Mouse (Mus musculus) midbrain, embryonic 11.5 days (tissue): ENCODE data around the gene Aldh3b1. TPM values are rescaled to one million over a fixed set of nuclear protein-coding genes. Genes with fewer than 3 reads are reported as not detected.
"Not testable (repeated sequence)": the region's sequence is repeated elsewhere in the genome, so short reads cannot be mapped to it uniquely, and the experiment has no call there.

Experiments used
- ATAC-seq: fragments of 200-750 bp; cut with Nextera tagmentation; 2 replicates; pipeline ENCODE4 v1.8.0; 2017; ENCODE audit warnings: moderate TSS enrichment, moderate library complexity; ENCODE audit not compliant: low FRiP score
- DNase-seq: peaks from one replicate; pipeline ENCODE4 v3.0.0; 2015; ENCODE audit warnings: low spot score; ENCODE audit errors: missing footprints
- H3K27ac ChIP-seq: fragments of 300-500 bp; sonication (generic); 2 replicates; pipeline ENCODE4 v1.5.1; 2014; ENCODE audit warnings: low read depth, low read length
- H3K27me3 ChIP-seq: fragments of 300-500 bp; sonication (generic); 2 replicates; pipeline ENCODE4 v1.6.1; 2014; ENCODE audit warnings: mild to moderate bottlenecking, low read length, moderate library complexity, mixed read lengths; ENCODE audit not compliant: control insufficient read depth, insufficient read depth
- H3K36me3 ChIP-seq: fragments of 300-500 bp; sonication (generic); 2 replicates; pipeline ENCODE4 v1.6.1; 2014; ENCODE audit warnings: mild to moderate bottlenecking, low read length, moderate library complexity, mixed read lengths; ENCODE audit not compliant: control insufficient read depth, insufficient read depth
- H3K4me1 ChIP-seq: fragments of 300-500 bp; sonication (generic); 2 replicates; pipeline ENCODE4 v1.6.1; 2014; ENCODE audit warnings: low read length; ENCODE audit not compliant: control insufficient read depth, insufficient read depth
- H3K4me2 ChIP-seq: fragments of 300-500 bp; sonication (generic); 2 replicates; pipeline ENCODE4 v1.6.1; 2014; ENCODE audit warnings: mild to moderate bottlenecking, moderate library complexity
- H3K4me3 ChIP-seq: fragments of 300-500 bp; sonication (generic); 2 replicates; pipeline ENCODE4 v1.5.1; 2014; ENCODE audit warnings: low read depth, low read length
- H3K9ac ChIP-seq: fragments of 300-500 bp; sonication (generic); 2 replicates; pipeline ENCODE4 v1.6.1; 2014; ENCODE audit warnings: low read length
- H3K9me3 ChIP-seq: fragments of 300-500 bp; sonication (generic); 2 replicates; pipeline ENCODE4 v1.6.1; 2016; ENCODE audit warnings: low read length; ENCODE audit not compliant: control insufficient read depth
- WGBS: fragments of 180-500 bp; shearing (Covaris S2); extraction: QIAGEN DNeasy Blood & Tissue Kit; methylation state at CpG from one replicate; pipeline ENCODE4 v1.1.7; 2014; 5-methylcytosine and 5-hydroxymethylcytosine counted together
- polyA plus RNA-seq: library from polyadenylated mRNA; unstranded; fragments of >200 nt; fragmentation: Nextera tagmentation; extraction: Ambion mirVana; gene quantifications from 2 replicates; pipeline ENCODE4 v1.2.1, GENCODE M21; 2014

Gene Aldh3b1
- 0.67 and 0.99 TPM in 2 replicates for polyA plus RNA-seq

DNA sequence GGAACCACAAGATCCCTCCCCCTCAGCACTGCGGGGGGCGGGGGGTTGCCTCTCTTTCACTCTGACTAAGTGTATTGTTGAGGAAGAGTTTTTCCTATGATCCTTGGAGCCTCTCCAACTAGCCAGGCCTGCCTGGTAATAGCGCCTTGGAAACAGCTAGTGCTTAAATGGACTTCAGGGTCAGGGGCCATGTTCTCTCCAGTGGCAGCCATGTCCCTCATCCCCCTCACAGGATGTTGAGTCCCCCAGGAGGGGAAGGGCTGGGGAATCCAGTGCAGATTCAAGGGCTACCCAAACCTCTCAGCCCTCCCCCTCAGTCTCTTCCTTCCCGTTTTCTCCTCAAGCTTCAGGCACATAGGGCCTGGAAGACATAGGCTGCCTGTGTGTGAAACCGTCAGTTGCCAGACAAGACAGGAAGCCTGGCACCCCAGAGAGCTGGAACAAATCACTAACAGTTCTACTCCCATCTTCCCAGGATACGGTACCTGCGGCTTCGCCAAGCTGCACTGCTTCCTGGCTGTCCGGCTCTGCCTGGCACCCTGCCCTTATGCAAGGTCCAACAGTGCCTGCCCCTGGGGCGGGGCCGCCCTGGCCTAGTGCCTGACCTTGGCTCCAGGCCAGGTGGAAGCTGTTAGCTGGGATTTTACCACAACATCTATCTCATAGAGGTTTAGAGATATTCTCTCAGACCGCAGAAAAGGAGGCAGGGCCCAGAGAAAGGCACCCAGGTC is at the start of gene Aldh3b1:
Gene Aldh3b1, minus strand, starts transcription at position 598 of the 731 bp plus-strand sequence.
- H3K9ac ChIP-seq, result no peak within 1 kb of the TSS
- H3K9me3 ChIP-seq, result no peaks in the 10 kb centered on the region
- no peaks in the 10 kb centered on the region for H3K27me3 ChIP-seq
- no peak within 1 kb of the TSS for H3K4me3 ChIP-seq
- H3K4me1 ChIP-seq, result no peaks in the 10 kb centered on the region
- DNase-seq (peak; percentile 73), ATAC-seq (no peak)
- WGBS, result 72% methylated on average over 12 of the region's 12 CpGs
- H3K27ac ChIP-seq, result no peak within 1 kb of the TSS
- H3K4me2 ChIP-seq, result no peak within 1 kb of the TSS
- no peaks in the 10 kb centered on the region for H3K36me3 ChIP-seq

DNA sequence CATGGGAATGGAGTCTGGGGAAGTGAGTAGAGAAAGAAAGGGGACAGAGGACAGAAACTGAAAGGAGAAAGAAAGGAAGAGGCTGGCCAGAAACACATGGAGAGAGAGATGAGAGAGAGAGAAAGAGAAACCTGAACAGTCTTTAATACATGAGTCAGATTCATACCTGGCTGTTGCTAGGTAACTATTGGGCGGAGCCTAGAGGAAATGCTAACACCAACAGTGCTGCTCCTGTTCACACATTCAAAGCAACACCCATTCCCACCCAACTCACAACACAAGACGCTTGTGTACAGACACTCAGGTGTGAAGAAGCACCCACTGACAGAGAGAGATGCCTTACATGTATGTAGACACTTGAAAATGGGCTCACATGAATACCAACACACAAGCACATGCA is 46.3 kb upstream of the Aldh3b1 start:
- Histone ChIP-seq H3K4me1 (no peaks in the 10 kb centered on the region), H3K9me3 (no peaks in the 10 kb centered on the region), H3K4me3 (no peak overlapping the region), H3K9ac (no peak overlapping the region), H3K4me2 (no peak overlapping the region), H3K36me3 (no peaks in the 10 kb centered on the region), H3K27me3 (no peaks in the 10 kb centered on the region), H3K27ac (no peak overlapping the region)
- DNase-seq (no peak), ATAC-seq (no peak)
- 77% methylated on average over 2 of the region's 2 CpGs for WGBS

DNA sequence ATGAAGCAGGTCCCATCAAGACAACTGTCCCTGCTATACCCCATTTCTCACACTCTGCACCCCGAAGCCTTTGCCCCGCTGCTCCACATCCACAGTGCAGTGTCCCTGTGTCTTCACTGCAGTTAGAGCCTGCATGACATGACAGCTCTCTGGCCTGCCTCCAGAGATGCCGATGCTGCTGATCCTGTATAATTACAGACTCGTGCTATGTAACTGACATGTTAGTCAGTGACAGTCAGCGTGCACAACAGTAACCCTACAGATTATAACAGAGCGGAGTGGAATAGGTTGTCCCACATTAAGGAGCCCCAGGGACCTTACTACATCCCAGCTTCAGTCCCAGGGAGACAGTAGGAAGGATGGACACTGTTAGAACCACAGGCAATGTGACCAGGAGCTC is 45.0 kb upstream of the Aldh3b1 start:
- ATAC-seq, H3K9me3 ChIP-seq, H3K4me3 ChIP-seq, H3K9ac ChIP-seq, H3K4me2 ChIP-seq, H3K36me3 ChIP-seq, H3K27me3 ChIP-seq, H3K4me1 ChIP-seq, H3K27ac ChIP-seq: not testable (repeated sequence)
- 87% methylated on average over 6 of the region's 6 CpGs for WGBS
- peak; percentile 66 for DNase-seq

DNA sequence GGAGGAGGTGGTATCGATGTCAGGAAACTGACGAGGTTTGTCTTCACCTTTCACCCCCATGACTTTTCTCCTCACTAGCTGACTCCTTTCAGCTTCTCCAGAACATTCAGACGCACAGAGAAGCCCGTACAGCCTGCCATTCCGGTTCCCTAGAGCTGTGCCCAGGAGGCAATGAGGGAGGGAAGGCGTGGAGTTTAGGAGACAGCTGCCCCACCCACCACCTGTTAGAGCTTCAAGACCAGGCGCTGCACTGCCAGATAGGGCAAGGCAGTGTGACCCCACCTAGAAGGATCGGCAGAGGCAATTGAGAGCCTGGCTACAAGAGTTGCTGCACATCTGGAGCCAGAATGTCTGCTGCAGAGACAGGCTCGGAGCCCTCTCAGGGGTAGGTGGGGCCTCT is 42.6 kb upstream of the Aldh3b1 start, which contains the start of gene Aldh3b2:
Gene Aldh3b2, plus strand, starts transcription at position 100 of the 400 bp plus-strand sequence.
- no peak within 1 kb of the TSS for H3K27ac ChIP-seq
- no peaks in the 10 kb centered on the region for H3K36me3 ChIP-seq
- H3K27me3 ChIP-seq, result no peaks in the 10 kb centered on the region
- ATAC-seq (no peak), DNase-seq (no peak)
- 59% methylated on average over 9 of the region's 9 CpGs for WGBS
- no peaks in the 10 kb centered on the region for H3K4me1 ChIP-seq
- H3K9me3 ChIP-seq, result no peaks in the 10 kb centered on the region
- no peak within 1 kb of the TSS for H3K4me3 ChIP-seq
- no peak within 1 kb of the TSS for H3K9ac ChIP-seq
- H3K4me2 ChIP-seq, result no peak within 1 kb of the TSS

DNA sequence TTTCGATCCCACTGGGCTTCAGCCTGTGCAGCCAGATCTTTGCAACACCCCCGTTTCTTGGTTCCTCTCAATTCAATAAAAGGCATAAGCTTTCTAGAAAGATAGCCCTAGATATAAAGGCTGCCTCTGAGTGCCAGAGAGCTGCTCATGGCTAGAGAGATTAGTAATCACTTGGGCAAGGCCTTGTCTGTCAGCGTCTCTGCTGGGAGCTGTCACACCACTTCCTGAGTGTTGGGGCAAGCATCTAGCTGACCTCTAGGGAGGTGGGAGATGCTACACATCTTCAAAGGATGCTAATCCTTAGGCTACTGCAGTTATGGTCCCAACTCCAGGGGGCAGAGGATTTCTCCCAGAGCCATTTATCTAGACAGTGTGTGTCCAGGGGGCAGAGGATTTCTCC is 37.6 kb upstream of the Aldh3b1 start:
- Histone ChIP-seq H3K4me2 (no peak overlapping the region), H3K27me3 (no peaks in the 10 kb centered on the region), H3K9me3 (no peaks in the 10 kb centered on the region), H3K4me3 (no peak overlapping the region), H3K36me3 (no peaks in the 10 kb centered on the region), H3K9ac (no peak overlapping the region), H3K27ac (no peak overlapping the region), H3K4me1 (no peaks in the 10 kb centered on the region)
- ATAC-seq (no peak), DNase-seq (peak; percentile 17)
- WGBS, result 67% methylated on average over 3 of the region's 3 CpGs

DNA sequence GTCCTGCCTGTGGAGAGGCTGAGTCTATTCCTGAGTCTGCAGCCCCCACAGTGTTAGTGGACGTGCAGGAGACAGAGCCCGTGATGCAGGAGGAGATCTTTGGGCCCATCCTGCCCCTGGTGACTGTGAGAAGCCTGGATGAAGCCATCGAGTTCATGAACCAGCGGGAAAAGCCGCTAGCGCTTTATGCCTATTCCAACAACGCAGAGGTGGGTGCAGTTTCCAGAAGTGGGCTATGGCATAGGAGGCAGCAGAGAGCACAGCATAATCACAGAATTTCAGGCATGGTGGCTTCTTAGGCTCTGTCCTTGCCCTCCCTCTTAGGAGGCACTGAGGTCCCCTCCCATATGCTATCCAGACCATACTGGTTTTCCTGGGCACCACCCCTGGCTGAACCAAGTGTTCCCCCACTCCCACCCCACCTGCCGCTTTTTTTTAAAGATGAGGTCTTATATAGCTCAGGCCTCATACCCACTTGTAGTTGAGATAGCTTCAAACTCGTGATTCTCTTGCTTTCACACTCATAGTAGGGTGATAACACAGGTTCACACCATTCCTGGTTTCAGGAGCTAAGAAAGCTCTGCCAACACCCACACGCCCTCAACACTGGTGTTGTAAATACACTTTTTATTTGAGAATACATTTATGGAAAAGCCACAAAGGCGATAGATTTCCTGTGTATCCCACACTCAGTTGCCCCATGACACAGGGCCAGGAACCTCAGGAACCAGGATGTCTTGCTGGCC is 36.9 kb upstream of the Aldh3b1 start:
- no peaks in the 10 kb centered on the region for H3K27me3 ChIP-seq
- ATAC-seq, result no peak
- no peaks in the 10 kb centered on the region for H3K36me3 ChIP-seq
- peak; percentile 70 for DNase-seq
- H3K9me3 ChIP-seq, result no peaks in the 10 kb centered on the region
- H3K4me3 ChIP-seq, result no peak overlapping the region
- no peak overlapping the region for H3K9ac ChIP-seq
- no peak overlapping the region for H3K27ac ChIP-seq
- no peak overlapping the region for H3K4me2 ChIP-seq
- H3K4me1 ChIP-seq, result no peaks in the 10 kb centered on the region
- 70% methylated on average over 11 of the region's 11 CpGs for WGBS

DNA sequence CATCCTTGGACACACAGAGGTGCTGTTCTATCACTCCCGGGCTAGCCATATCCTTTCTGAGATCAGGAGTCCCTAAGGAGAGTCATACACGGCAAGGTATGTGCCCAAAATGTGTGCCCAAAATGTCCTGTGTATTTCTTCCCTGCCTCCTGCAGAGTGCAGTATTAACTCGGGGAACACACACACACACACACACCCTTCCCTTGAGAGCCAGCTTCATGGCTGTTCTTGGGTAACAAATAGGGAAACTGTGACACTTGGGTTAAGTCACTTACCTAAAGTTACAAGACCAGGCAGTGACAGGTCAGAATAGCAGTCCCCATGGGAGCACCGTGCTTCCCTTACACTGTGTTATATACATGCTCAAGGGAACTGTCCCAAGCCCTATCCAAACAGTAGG is 34.4 kb upstream of the Aldh3b1 start:
- no peaks in the 10 kb centered on the region for H3K36me3 ChIP-seq
- no peak overlapping the region for H3K27ac ChIP-seq
- no peak overlapping the region for H3K9ac ChIP-seq
- H3K4me2 ChIP-seq, result no peak overlapping the region
- no peaks in the 10 kb centered on the region for H3K9me3 ChIP-seq
- no peak overlapping the region for H3K4me3 ChIP-seq
- ATAC-seq, result no peak
- no peaks in the 10 kb centered on the region for H3K27me3 ChIP-seq
- 78% methylated on average over 4 of the region's 4 CpGs for WGBS
- no peak for DNase-seq
- no peaks in the 10 kb centered on the region for H3K4me1 ChIP-seq

DNA sequence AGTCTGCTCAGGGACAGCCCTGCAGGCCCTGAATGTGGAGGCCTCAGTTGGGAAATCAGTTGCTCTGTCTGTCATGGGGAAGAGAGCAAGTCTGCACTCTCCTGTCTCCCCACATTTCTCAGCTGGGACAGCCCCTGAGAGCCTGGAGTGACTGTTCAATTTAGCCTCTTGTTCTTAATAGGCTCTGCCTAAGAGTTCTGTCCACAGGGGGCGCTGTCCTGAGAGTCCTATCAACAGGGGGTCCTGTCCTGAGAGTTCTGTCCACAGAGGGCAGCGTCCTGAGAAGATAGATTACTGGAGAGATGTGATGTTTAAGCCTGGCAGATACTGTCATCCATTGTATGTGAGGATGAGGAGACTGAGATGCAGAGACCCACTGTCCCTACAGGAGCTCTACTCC is 32.9 kb upstream of the Aldh3b1 start:
- no peak for DNase-seq
- Histone ChIP-seq H3K36me3 (no peaks in the 10 kb centered on the region), H3K9ac (no peak overlapping the region), H3K9me3 (no peaks in the 10 kb centered on the region), H3K4me3 (no peak overlapping the region), H3K4me1 (no peaks in the 10 kb centered on the region), H3K4me2 (no peak overlapping the region), H3K27ac (no peak overlapping the region), H3K27me3 (no peaks in the 10 kb centered on the region)
- 10% methylated on average over 2 of the region's 2 CpGs for WGBS
- no peak for ATAC-seq

DNA sequence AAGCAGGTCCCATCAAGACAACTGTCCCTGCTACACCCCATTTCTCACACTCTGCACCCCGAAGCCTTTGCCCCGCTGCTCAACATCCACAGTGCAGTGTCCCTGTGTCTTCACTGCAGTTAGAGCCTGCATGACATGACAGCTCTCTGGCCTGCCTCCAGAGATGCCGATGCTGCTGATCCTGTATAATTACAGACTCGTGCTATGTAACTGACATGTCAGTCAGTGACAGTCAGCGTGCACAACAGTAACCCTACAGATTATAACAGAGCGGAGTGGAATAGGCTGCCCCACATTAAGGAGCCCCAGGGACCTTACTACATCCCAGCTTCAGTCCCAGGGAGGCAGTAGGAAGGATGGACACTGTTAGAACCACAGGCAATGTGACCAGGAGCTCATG is 32.2 kb upstream of the Aldh3b1 start:
- H3K36me3 ChIP-seq, ATAC-seq, H3K9me3 ChIP-seq, H3K9ac ChIP-seq, H3K27me3 ChIP-seq, H3K4me2 ChIP-seq, H3K27ac ChIP-seq, DNase-seq, H3K4me1 ChIP-seq, H3K4me3 ChIP-seq: not testable (repeated sequence)
- WGBS, result 91% methylated on average over 6 of the region's 6 CpGs
